Mouse (Mus musculus) lung, embryonic 14.5 days (tissue): ENCODE measurements around the gene Ammecr1. TPM values are rescaled to one million over a fixed set of nuclear protein-coding genes. Genes with fewer than 3 reads are reported as not detected.

Experiments
- ATAC-seq: fragments of 200-750 bp; cut with Nextera tagmentation; 2 replicates; pipeline ENCODE4 v1.8.0; 2017; ENCODE audit warnings: mild to moderate bottlenecking, moderate TSS enrichment, moderate library complexity; ENCODE audit not compliant: insufficient read depth
- DNase-seq: peaks from one replicate; pipeline ENCODE4 v3.0.0-alpha.2; 2015
- H3K27ac ChIP-seq: fragments of 300-500 bp; sonication (generic); 2 replicates; pipeline ENCODE4 v1.5.1; 2014; ENCODE audit warnings: low read depth, mild to moderate bottlenecking, moderate library complexity
- H3K27me3 ChIP-seq: fragments of 300-500 bp; sonication (generic); 2 replicates; pipeline ENCODE4 v1.6.1; 2014; ENCODE audit warnings: low read length, control low read depth; ENCODE audit not compliant: insufficient read depth
- H3K36me3 ChIP-seq: fragments of 300-500 bp; sonication (generic); 2 replicates; pipeline ENCODE4 v1.6.1; 2014; ENCODE audit warnings: control low read depth; ENCODE audit not compliant: insufficient read depth
- H3K4me1 ChIP-seq: fragments of 300-500 bp; sonication (generic); 2 replicates; pipeline ENCODE4 v1.6.1; 2014; ENCODE audit warnings: antibody characterized with exemption, control low read depth; ENCODE audit not compliant: insufficient read depth
- H3K4me2 ChIP-seq: fragments of 300-500 bp; sonication (generic); 2 replicates; pipeline ENCODE4 v1.6.1; 2014; ENCODE audit warnings: mild to moderate bottlenecking
- H3K4me3 ChIP-seq: fragments of 300-500 bp; sonication (generic); 2 replicates; pipeline ENCODE4 v1.5.1; 2014; ENCODE audit warnings: low read depth, low read length
- H3K9ac ChIP-seq: fragments of 300-500 bp; sonication (generic); 2 replicates; pipeline ENCODE4 v1.6.1; 2014
- H3K9me3 ChIP-seq: fragments of 300-500 bp; sonication (generic); 2 replicates; pipeline ENCODE4 v1.6.1; 2016; ENCODE audit warnings: low read depth, low read length, control low read depth
- CTCF ChIP-seq: IDR thresholded peaks from 2 replicates; pipeline ENCODE4 v1.5.1; 2016; ENCODE audit warnings: antibody characterized with exemption, low read depth
- WGBS: fragments of 180-500 bp; shearing (Covaris S2); extraction: QIAGEN DNeasy Blood & Tissue Kit; methylation state at CpG from one replicate; pipeline ENCODE4 v1.1.7; 2014; 5-methylcytosine and 5-hydroxymethylcytosine counted together
- polyA plus RNA-seq: library from polyadenylated mRNA; unstranded; fragments of >200 nt; fragmentation: Nextera tagmentation; extraction: Ambion mirVana; gene quantifications from 2 replicates; pipeline ENCODE4 v1.2.1, GENCODE M21; 2014

Gene Ammecr1
- polyA plus RNA-seq, 1 experiment from 2014 or later, result 16.4 TPM

DNA sequence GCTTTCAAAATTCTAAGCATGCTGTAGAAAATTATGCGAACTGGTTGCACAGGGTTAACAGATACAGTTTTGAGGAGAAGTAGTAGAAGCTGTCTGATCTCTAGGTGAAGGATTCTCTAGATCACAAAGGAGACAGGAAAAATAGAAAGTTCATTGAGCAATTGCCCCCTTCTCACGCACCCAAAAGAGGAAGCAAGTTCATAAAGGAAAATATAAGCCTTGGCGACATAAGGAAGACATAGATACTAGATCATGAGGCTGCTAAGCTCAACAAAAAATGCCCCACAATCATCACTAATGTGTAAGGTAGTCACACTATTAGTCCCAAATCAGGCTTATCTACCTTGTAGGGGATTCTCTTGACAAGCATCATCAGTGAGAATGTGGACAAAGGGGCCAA, 17.6 kb upstream of the Ammecr1 start:
- H3K9me3 ChIP-seq, result no peaks in the 10 kb centered on the region
- ATAC-seq (no peak), DNase-seq (no peak)
- no peaks in the 10 kb centered on the region for H3K4me1 ChIP-seq
- H3K4me3 ChIP-seq, result no peak overlapping the region
- H3K9ac ChIP-seq, result no peak overlapping the region
- 85% methylated on average over 3 of the region's 3 CpGs for WGBS
- no peak for TF ChIP-seq CTCF
- no peak overlapping the region for H3K4me2 ChIP-seq
- no peaks in the 10 kb centered on the region for H3K27me3 ChIP-seq
- no peaks in the 10 kb centered on the region for H3K36me3 ChIP-seq
- no peak overlapping the region for H3K27ac ChIP-seq

DNA sequence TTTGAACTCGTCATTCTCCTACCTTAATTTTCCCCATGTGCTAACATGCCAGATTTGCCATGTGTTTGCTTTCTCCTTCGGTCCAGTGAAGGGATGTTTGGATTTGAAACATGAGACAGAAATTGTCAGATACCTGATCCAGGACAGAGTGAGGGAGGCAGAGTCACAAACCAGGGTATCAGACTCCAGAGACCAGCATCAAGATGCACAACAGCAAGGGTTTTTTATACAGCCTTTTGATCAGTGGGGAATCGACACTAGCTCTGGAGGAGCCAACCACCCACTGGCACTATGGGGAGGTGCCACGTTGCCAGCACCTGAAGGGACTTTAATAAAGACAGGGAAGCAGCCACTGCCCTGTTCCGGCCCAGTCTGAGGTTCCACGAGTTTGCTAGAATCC, 17.1 kb upstream of the Ammecr1 start:
- H3K36me3 ChIP-seq, result no peaks in the 10 kb centered on the region
- no peak for TF ChIP-seq CTCF
- H3K9me3 ChIP-seq, result no peaks in the 10 kb centered on the region
- H3K27ac ChIP-seq, result no peak overlapping the region
- no peak for DNase-seq
- H3K4me2 ChIP-seq, result no peak overlapping the region
- 53% methylated on average over 6 of the region's 6 CpGs for WGBS
- no peaks in the 10 kb centered on the region for H3K4me1 ChIP-seq
- H3K27me3 ChIP-seq, result no peaks in the 10 kb centered on the region
- H3K9ac ChIP-seq, result no peak overlapping the region
- ATAC-seq, result no peak
- H3K4me3 ChIP-seq, result no peak overlapping the region

GRCm38 (mm10) chrX:142981530-142982130, 15.1 kb upstream of the Ammecr1 start:
- DNase-seq (no peak), ATAC-seq (no peak)
- no peak overlapping the region for H3K4me3 ChIP-seq
- H3K4me1 ChIP-seq, result no peaks in the 10 kb centered on the region
- no peak for TF ChIP-seq CTCF
- H3K9ac ChIP-seq, result no peak overlapping the region
- H3K27me3 ChIP-seq, result no peaks in the 10 kb centered on the region
- no peaks in the 10 kb centered on the region for H3K36me3 ChIP-seq
- no peaks in the 10 kb centered on the region for H3K9me3 ChIP-seq
- no peak overlapping the region for H3K4me2 ChIP-seq
- 91% methylated on average over 3 of the region's 3 CpGs for WGBS
- no peak overlapping the region for H3K27ac ChIP-seq

GRCm38 (mm10) chrX:142980855-142981529, 14.5 kb upstream of the Ammecr1 start:
- H3K9me3 ChIP-seq, result no peaks in the 10 kb centered on the region
- no peak for TF ChIP-seq CTCF
- H3K27me3 ChIP-seq, result no peaks in the 10 kb centered on the region
- WGBS, result 69% methylated on average over 2 of the region's 2 CpGs
- H3K4me2 ChIP-seq, result no peak overlapping the region
- no peak overlapping the region for H3K27ac ChIP-seq
- H3K36me3 ChIP-seq, result no peaks in the 10 kb centered on the region
- DNase-seq (no peak), ATAC-seq (no peak)
- H3K9ac ChIP-seq, result no peak overlapping the region
- no peak overlapping the region for H3K4me3 ChIP-seq
- no peaks in the 10 kb centered on the region for H3K4me1 ChIP-seq

- no peak overlapping the region for H3K9ac ChIP-seq
- ATAC-seq, result no peak
- H3K36me3 ChIP-seq, result no peaks in the 10 kb centered on the region
- no peaks in the 10 kb centered on the region for H3K4me1 ChIP-seq
- TF ChIP-seq CTCF, result no peak
- no peaks in the 10 kb centered on the region for H3K27me3 ChIP-seq
- H3K4me2 ChIP-seq, result no peak overlapping the region
- no peak for DNase-seq
- no peak overlapping the region for H3K4me3 ChIP-seq
- 73% methylated on average over 4 of the region's 4 CpGs for whole genome bisulfite sequencing
- H3K27ac ChIP-seq, result no peak overlapping the region
- H3K9me3 ChIP-seq, result no peaks in the 10 kb centered on the region
Observed at GRCm38 (mm10) chrX:142979224-142979623, 12.7 kb upstream of the Ammecr1 start.

GRCm38 (mm10) chrX:142972443-142972970, 6.0 kb upstream of the Ammecr1 start:
- Histone ChIP-seq H3K4me2 (no peak overlapping the region), H3K27ac (no peak overlapping the region), H3K36me3 (no peaks in the 10 kb centered on the region), H3K9ac (no peak overlapping the region), H3K9me3 (no peaks in the 10 kb centered on the region), H3K4me3 (no peak overlapping the region), H3K4me1 (no peaks in the 10 kb centered on the region), H3K27me3 (peaks cover 5% of the 10 kb centered on the region; the same call in 1 of the 2 replicates)
- 27% methylated on average over 7 of the region's 7 CpGs for WGBS
- DNase-seq (no peak), ATAC-seq (peak; percentile 21; the same call in 1 of the 2 replicates)
- TF ChIP-seq CTCF, result no peak

GRCm38 (mm10) chrX:142971759-142972158, 5.2 kb upstream of the Ammecr1 start:
- 88% methylated on average over 3 of the region's 3 CpGs for WGBS
- H3K4me3 ChIP-seq, result no peak overlapping the region
- no peak for TF ChIP-seq CTCF
- peaks cover 5% of the 10 kb centered on the region; the same call in 1 of the 2 replicates for H3K27me3 ChIP-seq
- no peak overlapping the region for H3K27ac ChIP-seq
- no peaks in the 10 kb centered on the region for H3K9me3 ChIP-seq
- no peaks in the 10 kb centered on the region for H3K36me3 ChIP-seq
- no peaks in the 10 kb centered on the region for H3K4me1 ChIP-seq
- H3K4me2 ChIP-seq, result no peak overlapping the region
- DNase-seq (no peak), ATAC-seq (no peak)
- H3K9ac ChIP-seq, result no peak overlapping the region
